Mouse (Mus musculus) CH12.LX (cell line): ENCODE data around the gene Retreg3. TPM values are rescaled to one million over a fixed set of nuclear protein-coding genes. Genes with fewer than 3 reads are reported as not detected.
"Not testable (repeated sequence)": the region's sequence is repeated elsewhere in the genome, so short reads cannot be mapped to it uniquely, and the experiment has no call there.

Source experiments
- DNase-seq: peaks from one replicate; pipeline ENCODE4 v3.0.0-alpha.2; 2013; ENCODE audit errors: extremely low read depth
- H3K27ac ChIP-seq: 2 replicates; pipeline ENCODE4 v1.5.1; 2012; ENCODE audit warnings: low read depth, mild to moderate bottlenecking, control low read depth, moderate library complexity; ENCODE audit not compliant: insufficient read depth
- H3K27me3 ChIP-seq: replicated peaks from 2 replicates; pipeline ENCODE3; 2012; ENCODE audit warnings: inconsistent platforms
- H3K36me3 ChIP-seq, 2 experiments: replicated peaks in 1 of 2; 2 replicates each; pipeline versions ENCODE3 to v1.6.1; 2012; ENCODE audit warnings: inconsistent platforms in 1 of 2, low read length in 1 of 2, mild to moderate bottlenecking in 1 of 2, mixed read lengths in 1 of 2, moderate library complexity in 1 of 2; ENCODE audit not compliant: control insufficient read depth in 1 of 2, insufficient read depth in 1 of 2
- H3K4me1 ChIP-seq, 2 experiments: 2 replicates each; pipeline ENCODE4 v1.6.1; 2012; ENCODE audit warnings: inconsistent platforms in 1 of 2, moderate library complexity in 1 of 2; ENCODE audit not compliant: insufficient read depth in 2 of 2, control insufficient read depth in 1 of 2
- H3K4me2 ChIP-seq: 2 replicates; pipeline ENCODE4 v1.6.1; 2012; ENCODE audit warnings: low read depth, mild to moderate bottlenecking, control low read depth; ENCODE audit not compliant: poor library complexity, insufficient read depth, severe bottlenecking
- H3K4me3 ChIP-seq, 3 experiments: fragments of 150-350 bp in 1 of 3; sonication (generic) in 1 of 3; replicated peaks in 1 of 3; 2 replicates each; pipeline versions ENCODE3 to v1.5.1; 2011 to 2012; ENCODE audit warnings: low read depth in 2 of 3, low read length in 2 of 3, mild to moderate bottlenecking in 2 of 3, moderate library complexity in 2 of 3, control low read depth in 1 of 3, improper control_type of control experiment in 1 of 3, inconsistent platforms in 1 of 3, mixed read lengths in 1 of 3; ENCODE audit not compliant: poor library complexity in 1 of 3
- H3K79me2 ChIP-seq: replicated peaks from 2 replicates; pipeline ENCODE4 v1.6.1; 2012; ENCODE audit warnings: mild to moderate bottlenecking, moderate library complexity; ENCODE audit not compliant: control insufficient read depth, poor library complexity, insufficient read depth, severe bottlenecking; ENCODE audit errors: extremely low read depth
- H3K9ac ChIP-seq: 2 replicates; pipeline ENCODE4 v1.6.1; 2012; ENCODE audit warnings: low read depth, mild to moderate bottlenecking, control low read depth, moderate library complexity; ENCODE audit not compliant: insufficient read depth
- H3K9me3 ChIP-seq: replicated peaks from 2 replicates; pipeline ENCODE3; 2012; ENCODE audit warnings: low read length, inconsistent platforms, mixed read lengths
- CHD1 ChIP-seq: IDR thresholded peaks from 2 replicates; pipeline ENCODE4 v1.6.1; 2012; ENCODE audit warnings: low read depth, low read length, improper control_type of control experiment, inconsistent platforms
- E2F4 ChIP-seq: IDR thresholded peaks from 2 replicates; pipeline ENCODE4 v1.6.1; 2011; ENCODE audit warnings: low read depth, low read length, improper control_type of control experiment; ENCODE audit not compliant: insufficient replicate concordance
- EP300 ChIP-seq: IDR thresholded peaks from 2 replicates; pipeline ENCODE4 v1.6.1; 2011; ENCODE audit warnings: low read length, improper control_type of control experiment
- IRF4 ChIP-seq: IDR thresholded peaks from 2 replicates; pipeline ENCODE4 v1.6.1; 2014; ENCODE audit warnings: low read depth, mild to moderate bottlenecking, inconsistent platforms, low read length, improper control_type of control experiment
- MXI1 ChIP-seq: IDR thresholded peaks from 2 replicates; pipeline ENCODE4 v1.6.1; 2011; ENCODE audit warnings: mild to moderate bottlenecking, low read depth, low read length, improper control_type of control experiment
- NELFE ChIP-seq: IDR thresholded peaks from 2 replicates; pipeline ENCODE4 v1.6.1; 2011; ENCODE audit warnings: low read depth, low read length, improper control_type of control experiment
- NRF1 ChIP-seq: IDR thresholded peaks from 2 replicates; pipeline ENCODE4 v1.6.1; 2014; ENCODE audit warnings: low read depth, mild to moderate bottlenecking, inconsistent platforms, low read length, improper control_type of control experiment, moderate library complexity
- USF1 ChIP-seq: IDR thresholded peaks from 2 replicates; pipeline ENCODE4 v1.6.1; 2014; ENCODE audit warnings: low read depth, mild to moderate bottlenecking, inconsistent platforms, low read length, improper control_type of control experiment
- USF2 ChIP-seq: conservative IDR thresholded peaks from 2 replicates; pipeline ENCODE4 v1.6.1; 2011; ENCODE audit warnings: low read depth, low read length, improper control_type of control experiment
- dilution Hi-C: fragments of 300-500 bp; cut with MboI; formaldehyde crosslinking; loops from 2 replicates; pipeline ENCODE4 v1.14.3; 2020; ENCODE audit warnings: low sequenced_read_pairs; ENCODE audit not compliant: extremely low pct_unique_long_range_greater_than_20kb, extremely low pct_ligation_motif_present
- in situ Hi-C: fragments of 300-500 bp; cut with MboI; formaldehyde crosslinking; loops from 3 replicates; pipeline ENCODE4 v1.14.3; 2019; ENCODE audit warnings: low sequenced_read_pairs, low pct_ligation_motif_present, low pct_unique_long_range_greater_than_20kb, mixed read lengths
- polyA plus RNA-seq: library from polyadenylated mRNA; unstranded; fragments of >175 nt; gene quantifications from 2 replicates; pipeline ENCODE4 v1.2.1, GENCODE M21; 2012; ENCODE audit warnings: low read depth; ENCODE audit not compliant: insufficient read length
- total RNA-seq, 2 experiments: library from RNA; depleted of rRNA; stranded (reverse); fragments of 300-350 nt in 1 of 2; fragments of >200 nt in 1 of 2; gene quantifications; 2 replicates each; pipeline ENCODE4 v1.2.3; 2012 to 2014

The Retreg3 gene
- total and polyA plus RNA-seq, 3 experiments: 48.2 to 55.9 (median 54.3) TPM

DNA sequence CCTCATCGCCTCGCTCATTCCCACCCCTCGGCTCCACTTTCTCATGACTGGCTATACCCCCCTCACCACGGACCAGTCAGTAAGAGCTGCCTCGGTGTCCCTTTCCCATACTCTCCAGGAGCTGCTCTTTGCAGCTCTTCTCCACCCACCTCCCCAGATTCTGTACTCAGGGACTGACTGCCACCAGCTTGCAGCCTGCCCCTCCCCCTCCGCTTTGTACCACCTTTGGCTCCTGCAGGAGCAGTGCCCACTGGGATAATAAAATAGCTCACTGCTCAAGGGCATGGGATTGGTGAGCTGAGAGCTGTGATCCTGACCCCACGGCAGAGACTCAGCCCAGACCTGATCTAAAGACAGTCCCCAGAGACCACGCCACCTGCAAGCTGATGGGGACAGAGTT, 4.8 kb upstream of the Retreg3 start:
- H3K4me3 ChIP-seq, in situ Hi-C loops, H3K27ac ChIP-seq, H3K9ac ChIP-seq, H3K27me3 ChIP-seq, H3K4me2 ChIP-seq, dilution Hi-C loops, DNase-seq: not testable (repeated sequence)
- Histone ChIP-seq H3K79me2 (peaks cover 18% of the 10 kb centered on the region), H3K36me3 (peaks cover 45 to 56% of the 10 kb centered on the region in 2 experiments), H3K4me1 (peaks cover 6 to 36% of the 10 kb centered on the region in 2 experiments; a peak in 3 of 4 replicates), H3K9me3 (peaks cover 15% of the 10 kb centered on the region)

GRCm38 (mm10) chr11:101120545-101121188, 974 bp upstream of the Retreg3 start:
- Histone ChIP-seq H3K4me2 (peak overlapping the region; percentile 67), H3K4me1 (peaks cover 15 to 51% of the 10 kb centered on the region in 2 experiments), H3K27ac (peak overlapping the region; percentile 69), H3K36me3 (peaks cover 34 to 50% of the 10 kb centered on the region in 2 experiments), H3K9me3 (no peaks in the 10 kb centered on the region), H3K27me3 (no peaks in the 10 kb centered on the region), H3K79me2 (peaks cover 51% of the 10 kb centered on the region)
- in situ Hi-C loops: no loop called here
- TF ChIP-seq MXI1 (peak; percentile 67), NRF1 (peak; percentile 31; the same call in 1 of the 2 replicates), CHD1 (peak; percentile 76; the same call in 1 of the 2 replicates), E2F4 (no peak)
- TF ChIP-seq, all 38 proteins: peak for 3
- peak overlapping the region; percentile 85 for H3K9ac ChIP-seq
- peak overlapping the region; percentile 69 to 95 (median 81) for H3K4me3 ChIP-seq
- dilution Hi-C loops: no loop called here
- DNase-seq: no peak

DNA sequence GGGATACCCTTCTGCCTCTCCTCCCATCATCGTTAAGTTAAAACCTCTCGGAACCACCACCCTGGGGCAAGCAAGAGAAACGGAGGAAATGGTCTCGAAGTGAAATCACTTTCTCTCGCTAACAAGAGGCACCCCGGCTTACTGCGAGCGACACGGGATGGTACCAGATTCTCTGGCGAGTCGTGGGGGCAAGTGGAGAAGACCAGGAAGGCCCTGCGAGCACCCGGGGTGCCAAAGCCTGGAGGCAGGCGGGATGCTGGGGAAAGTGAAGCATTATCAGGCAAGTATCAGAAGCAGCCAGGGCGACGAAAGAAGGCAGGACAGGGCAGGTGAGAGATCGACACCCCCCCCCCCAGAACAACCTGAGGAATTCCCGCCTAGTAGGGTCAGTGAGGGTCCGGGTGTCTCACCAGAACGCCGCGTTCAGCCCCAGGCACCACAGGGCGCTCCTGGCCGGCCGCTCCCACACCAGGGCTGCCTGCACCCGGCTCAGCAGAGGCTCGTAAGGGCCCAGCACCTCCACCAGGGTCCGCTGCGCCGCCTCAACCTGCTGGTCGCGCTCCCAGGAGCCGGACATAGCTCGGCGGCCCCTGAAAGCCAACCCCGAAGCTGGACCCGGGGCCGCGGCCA, 447 bp downstream of the Retreg3 start:
- Histone ChIP-seq H3K4me1 (peaks cover 20 to 60% of the 10 kb centered on the region in 2 experiments), H3K4me3 (peak overlapping the region; percentile 69 to 83 (median 82)), H3K27ac (peak overlapping the region; percentile 41; the same call in 1 of the 2 replicates), H3K9me3 (peaks cover 2% of the 10 kb centered on the region), H3K9ac (peak overlapping the region; percentile 87), H3K27me3 (no peaks in the 10 kb centered on the region), H3K36me3 (peaks cover 19 to 54% of the 10 kb centered on the region in 2 experiments), H3K79me2 (peaks cover 65% of the 10 kb centered on the region), H3K4me2 (peak overlapping the region; percentile 76; the same call in 1 of the 2 replicates)
- TF ChIP-seq USF2: no peak; the same call in 1 of the 2 replicates
- no peak for TF ChIP-seq USF1
- TF ChIP-seq NELFE: no peak
- no peak for TF ChIP-seq IRF4
- TF ChIP-seq EP300: no peak
- no peak for TF ChIP-seq E2F4
- DNase-seq: peak; percentile 30
- in situ Hi-C loops (no loop called here), dilution Hi-C loops (no loop called here)
